Mouse (Mus musculus): ENCODE results near the gene Med22. TPM values are rescaled to one million over a fixed set of nuclear protein-coding genes. Genes with fewer than 3 reads are reported as not detected.

Med22 gene
- polyA plus RNA-seq (2014; fragmentation: Illumina TruSeq; extraction: RNeasy Lipid Tissue Mini Kit (QIAGEN cat#74804); ENCODE audit: insufficient read depth, low read depth, low replicate concordance) = 21.4 TPM

DNA sequence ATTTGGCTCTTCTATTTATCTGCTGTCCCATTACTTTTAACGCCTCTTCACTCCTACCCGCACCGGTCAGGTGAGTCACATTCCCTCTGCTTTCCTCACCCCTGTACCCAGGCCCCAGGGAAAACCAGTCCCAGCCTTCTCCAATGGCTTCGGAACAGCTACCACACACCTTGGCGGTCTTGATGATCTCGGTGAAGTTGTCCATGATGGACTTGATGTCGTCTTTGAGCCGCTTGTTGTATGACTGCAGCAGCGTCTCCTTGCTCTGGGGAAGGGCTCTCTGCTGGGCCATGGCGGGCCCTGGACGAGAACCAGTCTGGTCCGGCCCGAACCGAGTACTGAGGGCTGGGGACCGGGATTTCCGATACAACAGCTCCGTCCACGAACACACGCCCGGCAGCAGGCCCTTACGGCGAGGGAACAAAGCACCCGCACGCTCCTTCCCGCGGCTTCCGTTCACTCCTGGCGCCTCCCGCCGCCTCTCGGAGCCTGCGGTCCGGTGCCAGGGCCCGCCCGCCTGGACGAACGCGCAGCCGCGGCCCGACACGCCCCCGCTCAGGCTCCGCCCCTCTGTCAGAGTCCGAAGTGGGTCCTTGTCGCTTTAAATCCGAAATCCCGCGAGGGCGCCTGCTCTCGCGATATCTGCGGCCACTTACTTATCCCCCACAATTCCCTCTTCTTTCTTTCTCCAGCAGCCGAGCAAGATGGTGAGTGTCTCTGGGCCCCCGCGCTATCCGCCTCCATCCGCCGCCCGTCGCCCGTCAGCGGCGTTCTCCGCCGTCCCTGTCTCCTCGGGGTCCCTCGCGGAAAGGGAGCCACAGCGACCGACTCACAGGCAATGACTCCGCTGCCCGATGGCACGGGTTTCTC lies at the start of gene Med22, which contains the start of gene Rpl7a:
Gene Med22, minus strand, starts transcription at position 554 of the 870 bp plus-strand sequence.
Gene Rpl7a, plus strand, starts transcription at position 641 of the 870 bp plus-strand sequence.

DNA sequence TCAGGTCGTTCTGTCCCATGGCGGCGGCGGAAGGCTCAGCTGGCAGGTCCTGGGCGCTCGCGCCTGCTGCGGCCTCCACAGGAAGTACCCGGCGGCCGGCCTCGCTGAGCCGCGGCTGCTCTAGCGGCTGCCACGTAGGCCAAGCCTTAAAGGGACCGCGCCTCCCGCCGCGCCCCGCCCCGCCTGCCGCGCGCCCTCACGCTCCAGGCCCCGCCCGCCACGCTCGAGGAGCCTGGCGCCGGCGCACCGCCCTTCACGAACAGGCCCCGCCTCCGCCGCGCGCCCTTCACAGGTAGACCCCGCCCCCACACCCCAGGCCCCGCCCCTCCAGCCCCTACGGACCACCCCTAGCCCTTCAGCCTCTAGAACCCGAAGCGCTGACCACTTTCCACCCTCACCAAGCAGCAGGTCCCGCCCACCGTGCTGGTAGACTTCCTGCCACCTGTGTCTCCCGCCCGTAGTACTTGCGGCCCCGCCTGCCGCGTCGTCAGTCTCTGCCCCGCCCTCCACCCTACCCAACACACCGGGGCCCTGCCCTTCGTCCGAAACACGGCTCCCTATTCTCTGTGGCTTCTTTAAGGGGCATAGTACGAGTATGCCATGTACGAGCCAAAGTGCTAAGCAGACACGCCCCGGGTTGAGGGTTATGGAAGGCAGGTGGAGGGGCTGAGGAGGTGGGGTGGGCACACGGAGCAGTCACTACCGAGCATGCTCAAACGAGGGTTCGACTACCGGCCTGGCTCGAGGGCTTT lies 23.0 kb upstream of the Med22 start, which contains the start of the genes Surf4 and Stkld1:
Gene Surf4, minus strand, starts transcription at position 625 of the 752 bp plus-strand sequence.
Gene Stkld1, plus strand, starts transcription at position 744 of the 752 bp plus-strand sequence.

DNA sequence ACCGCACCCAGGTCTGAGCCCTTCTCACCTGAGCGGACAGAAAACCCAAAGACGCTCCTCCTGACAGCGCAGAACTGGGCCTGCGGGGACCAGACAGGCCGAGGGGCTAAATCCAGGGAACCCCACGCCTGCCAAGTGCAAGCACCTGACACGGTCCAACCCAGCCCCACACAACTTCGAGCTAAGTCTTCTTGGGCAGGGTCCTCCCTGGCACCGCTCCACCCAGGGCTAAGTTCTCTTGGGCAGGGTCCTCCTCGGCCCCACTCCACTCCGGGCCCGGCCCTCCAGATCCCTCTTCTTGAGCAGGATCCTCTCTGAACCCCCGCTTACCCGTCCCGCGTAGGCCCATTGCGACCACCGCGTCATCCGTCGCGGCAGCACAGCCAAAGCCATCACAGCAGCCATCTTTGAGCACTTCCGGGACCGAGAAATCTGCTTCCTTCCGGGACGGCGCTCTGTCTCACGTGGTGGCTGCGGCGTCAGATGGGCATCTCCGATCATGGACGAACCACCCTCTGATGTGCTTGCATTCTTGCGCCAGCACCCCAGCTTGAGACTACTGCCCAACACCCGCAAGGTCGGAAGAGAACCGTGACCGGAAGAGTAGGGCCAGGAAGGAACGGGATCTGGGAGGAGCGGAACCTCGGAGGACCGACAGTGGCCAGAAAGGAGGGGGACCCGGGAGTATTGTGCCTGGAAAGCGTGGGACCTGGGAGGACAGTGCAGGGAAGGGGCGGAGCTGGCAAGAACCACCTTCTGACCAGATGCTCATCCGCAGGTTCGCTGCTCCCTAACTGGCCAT lies 5.7 kb upstream of the Med22 start, which contains the start of the genes Surf2 and Surf1:
Gene Surf2, plus strand, starts transcription at position 441 of the 802 bp plus-strand sequence.
Gene Surf1, minus strand, starts transcription at position 604 of the 802 bp plus-strand sequence.

GRCm38 (mm10) chr2:26902467-26903220 lies 7.8 kb downstream of the Med22 start, which contains the start of gene Surf6:
Gene Surf6, minus strand, starts transcription at chr2:26902879.

GRCm38 (mm10) chr2:26864879-26865278 lies 45.6 kb downstream of the Med22 start, which contains the start of gene Abo:
Gene Abo, minus strand, starts transcription at chr2:26864979.

Other genes starting within 250 kb of the Med22 start
- 0.58 TPM for gene Lcn4, start 239.4 kb downstream of the Med22 start, polyA plus RNA-seq (2014; fragmentation: Illumina TruSeq; extraction: RNeasy Lipid Tissue Mini Kit (QIAGEN cat#74804); ENCODE audit: insufficient read depth, low read depth, low replicate concordance)
- gene Abo, start 45.7 kb downstream of the Med22 start, polyA plus RNA-seq (2014; fragmentation: Illumina TruSeq; extraction: RNeasy Lipid Tissue Mini Kit (QIAGEN cat#74804); ENCODE audit: insufficient read depth, low read depth, low replicate concordance) = not detected
- 10.8 TPM for gene Surf6, start 7.8 kb downstream of the Med22 start, polyA plus RNA-seq (2014; fragmentation: Illumina TruSeq; extraction: RNeasy Lipid Tissue Mini Kit (QIAGEN cat#74804); ENCODE audit: insufficient read depth, low read depth, low replicate concordance)
- gene Rpl7a, start 87 bp upstream of the Med22 start, polyA plus RNA-seq (2014; fragmentation: Illumina TruSeq; extraction: RNeasy Lipid Tissue Mini Kit (QIAGEN cat#74804); ENCODE audit: insufficient read depth, low read depth, low replicate concordance) = 1,186 TPM
- gene Surf2, start 5.7 kb upstream of the Med22 start, polyA plus RNA-seq (2014; fragmentation: Illumina TruSeq; extraction: RNeasy Lipid Tissue Mini Kit (QIAGEN cat#74804); ENCODE audit: insufficient read depth, low read depth, low replicate concordance) = 19.5 TPM
- 65.1 TPM for gene Surf1, start 5.9 kb upstream of the Med22 start, polyA plus RNA-seq (2014; fragmentation: Illumina TruSeq; extraction: RNeasy Lipid Tissue Mini Kit (QIAGEN cat#74804); ENCODE audit: insufficient read depth, low read depth, low replicate concordance)
- 80.2 TPM for gene Surf4, start 23.3 kb upstream of the Med22 start, polyA plus RNA-seq (2014; fragmentation: Illumina TruSeq; extraction: RNeasy Lipid Tissue Mini Kit (QIAGEN cat#74804); ENCODE audit: insufficient read depth, low read depth, low replicate concordance)
- gene Stkld1, start 23.4 kb upstream of the Med22 start, polyA plus RNA-seq (2014; fragmentation: Illumina TruSeq; extraction: RNeasy Lipid Tissue Mini Kit (QIAGEN cat#74804); ENCODE audit: insufficient read depth, low read depth, low replicate concordance) = 0.17 TPM
- 23.4 TPM for gene Rexo4, start 53.7 kb upstream of the Med22 start, polyA plus RNA-seq (2014; fragmentation: Illumina TruSeq; extraction: RNeasy Lipid Tissue Mini Kit (QIAGEN cat#74804); ENCODE audit: insufficient read depth, low read depth, low replicate concordance)
- gene Adamts13, start 62.7 kb upstream of the Med22 start, polyA plus RNA-seq (2014; fragmentation: Illumina TruSeq; extraction: RNeasy Lipid Tissue Mini Kit (QIAGEN cat#74804); ENCODE audit: insufficient read depth, low read depth, low replicate concordance) = 0.21 TPM
- 25.7 TPM for gene Cacfd1, start 99.2 kb upstream of the Med22 start, polyA plus RNA-seq (2014; fragmentation: Illumina TruSeq; extraction: RNeasy Lipid Tissue Mini Kit (QIAGEN cat#74804); ENCODE audit: insufficient read depth, low read depth, low replicate concordance)
- 2.3 TPM for gene Slc2a6, start 117.3 kb upstream of the Med22 start, polyA plus RNA-seq (2014; fragmentation: Illumina TruSeq; extraction: RNeasy Lipid Tissue Mini Kit (QIAGEN cat#74804); ENCODE audit: insufficient read depth, low read depth, low replicate concordance)
- 0.33 TPM for gene Mymk, start 161.5 kb upstream of the Med22 start, polyA plus RNA-seq (2014; fragmentation: Illumina TruSeq; extraction: RNeasy Lipid Tissue Mini Kit (QIAGEN cat#74804); ENCODE audit: insufficient read depth, low read depth, low replicate concordance)
- gene Adamtsl2, start 168.7 kb upstream of the Med22 start, polyA plus RNA-seq (2014; fragmentation: Illumina TruSeq; extraction: RNeasy Lipid Tissue Mini Kit (QIAGEN cat#74804); ENCODE audit: insufficient read depth, low read depth, low replicate concordance) = 50.5 TPM
- gene Fam163b, start 231.8 kb upstream of the Med22 start, polyA plus RNA-seq (2014; fragmentation: Illumina TruSeq; extraction: RNeasy Lipid Tissue Mini Kit (QIAGEN cat#74804); ENCODE audit: insufficient read depth, low read depth, low replicate concordance) = not detected

Measured in lung, adult 10 weeks (tissue).